Mouse (Mus musculus): ENCODE measurements around the gene Fdps.

DNA sequence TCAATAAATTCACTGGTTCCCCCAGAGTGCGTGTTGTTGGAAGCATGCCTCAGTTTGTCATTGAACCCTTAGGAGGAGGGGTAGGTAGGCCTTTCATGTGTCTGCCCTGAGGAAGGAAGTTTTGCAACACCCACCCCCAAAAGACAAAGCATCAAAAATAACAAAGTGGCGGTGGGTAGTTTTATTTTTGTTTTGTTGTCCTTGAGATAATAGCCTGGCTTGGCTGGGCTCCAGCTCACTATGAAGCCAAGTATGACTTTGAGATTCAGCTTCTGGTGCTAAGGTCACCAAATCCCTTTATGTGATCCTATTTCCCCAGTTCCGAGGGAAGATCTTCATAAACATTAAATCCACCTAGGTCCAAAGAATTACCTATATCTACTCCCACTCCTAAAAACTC lies 22.5 kb upstream of the Fdps start:
- TF ChIP-seq EP300 (IDR thresholded peaks at IDR 0.05; ENCODE audit: insufficient read depth, low read depth, low read length) (no peak), CTCF (IDR thresholded peaks at IDR 0.05; ENCODE audit: low read depth, low read length) (no peak), POLR2A (IDR thresholded peaks at IDR 0.05; ENCODE audit: insufficient read depth, low read length) (no peak)
